Mouse (Mus musculus): Measurements from ENCODE around the gene Fry.

The Fry gene

GRCm38 (mm10) chr5:150522867-150523234 lies 404.4 kb downstream of the Fry start:
- DNase-seq (ENCODE audit: low spot score in 2 of 2): no peak

GRCm38 (mm10) chr5:150525239-150525638 lies 406.8 kb downstream of the Fry start:
- no peak for DNase-seq (ENCODE audit: low spot score in 2 of 2)

- DNase-seq (ENCODE audit: low spot score in 2 of 2): no peak
Measured at GRCm38 (mm10) chr5:150541302-150541701, 422.9 kb downstream of the Fry start.

- DNase-seq (ENCODE audit: low spot score in 2 of 2): no peak
Measured at GRCm38 (mm10) chr5:150543184-150543583, 424.7 kb downstream of the Fry start.

All from frontal cortex, postnatal 36 days (tissue).